In genomic region chr7:110122289-110122564, GRCm38 (mm10) we compare ENCODE assay signal across 8 mouse cellular contexts. TPM values are rescaled to one million over a fixed set of nuclear protein-coding genes. Genes with fewer than 3 reads are reported as not detected.
DNase-seq lines count a peak whose midpoint lies in the region; ATAC-seq and TF ChIP-seq lines count a peak whose summit lies in the region.

No protein-coding gene starts in this region.

- peak overlapping the region; percentile 98 for H3K9ac ChIP-seq in heart, embryonic 12.5 days

- no peak for ATAC-seq in heart, embryonic 12.5 days (ENCODE audit: insufficient number of reproducible peaks, low FRiP score)

- no peaks in the 10 kb centered on the region for H3K27me3 ChIP-seq in heart, embryonic 12.5 days (replicated peaks)
- no peaks in the 10 kb centered on the region for H3K27me3 ChIP-seq in spleen, adult 2 months (ENCODE audit: control insufficient read depth, insufficient read depth, low read length)

- peaks cover 29% of the 10 kb centered on the region for H3K4me1 ChIP-seq in heart, embryonic 12.5 days (replicated peaks)
- H3K4me1 ChIP-seq in spleen, adult 2 months (ENCODE audit: control insufficient read depth, insufficient read depth, insufficient read length) = peaks cover 3% of the 10 kb centered on the region
- peaks cover 7% of the 10 kb centered on the region; the same call in 1 of the 2 replicates for H3K4me1 ChIP-seq in olfactory bulb, adult 2 months (ENCODE audit: control insufficient read depth, insufficient read depth, low read length)

- H3K4me2 ChIP-seq in heart, embryonic 12.5 days = peak overlapping the region; percentile 76

- intact Hi-C loops in left cerebral cortex, postnatal 14 days (cut with DNase I) = no loop called here

- no peak for TF ChIP-seq POLR2A in spleen, adult 2 months (IDR thresholded peaks at IDR 0.05; ENCODE audit: low read depth, low read length)
- TF ChIP-seq POLR2A in olfactory bulb, adult 2 months (IDR thresholded peaks at IDR 0.05; ENCODE audit: insufficient read depth, low read depth, low read length) = no peak

- no peak for DNase-seq in heart, adult 18-20 months
- no peak for DNase-seq in spleen, adult 2 months (ENCODE audit: low read depth in 1 of 2, low spot score in 2 of 2)
- DNase-seq in spleen, adult 12 weeks (ENCODE audit: low spot score) = no peak
- DNase-seq in left cerebral cortex, postnatal 14 days (ENCODE audit: low spot score in 2 of 2) = peak; percentile 56 to 62
- no peak for DNase-seq in adrenal gland, postnatal 4 days (ENCODE audit: low spot score in 2 of 2)
- no peak for DNase-seq in gastrocnemius, postnatal 10 days

- 0% methylated on average over 27 of the region's 27 CpGs for WGBS in heart, embryonic 12.5 days
- WGBS in spleen, adult 2 months = 0% methylated on average over 26 of the region's 27 CpGs
- WGBS in olfactory bulb, adult 2 months = under 1% methylated on average over 27 of the region's 27 CpGs

- peak overlapping the region; percentile 97 for H3K27ac ChIP-seq in heart, embryonic 12.5 days (ENCODE audit: poor library complexity, severe bottlenecking)
- peak overlapping the region; percentile 84 for H3K27ac ChIP-seq in spleen, adult 2 months (ENCODE audit: insufficient read depth, low read length)
- H3K27ac ChIP-seq in olfactory bulb, adult 2 months (ENCODE audit: insufficient read depth, low read depth, low read length) = peak overlapping the region; percentile 61

- H3K9me3 ChIP-seq in heart, embryonic 12.5 days (replicated peaks) = no peaks in the 10 kb centered on the region

- no peak for TF ChIP-seq CTCF in spleen, adult 2 months (IDR thresholded peaks at IDR 0.05; ENCODE audit: extremely low read depth, insufficient read depth, insufficient read length, insufficient replicate concordance)
- TF ChIP-seq CTCF in olfactory bulb, adult 2 months (IDR thresholded peaks at IDR 0.05; ENCODE audit: insufficient read depth, low read depth, low read length) = no peak

- H3K36me3 ChIP-seq in heart, embryonic 12.5 days = peaks cover 10% of the 10 kb centered on the region
- H3K36me3 ChIP-seq in spleen, adult 2 months (ENCODE audit: control insufficient read depth, insufficient read depth, low read length) = no peaks in the 10 kb centered on the region

- H3K4me3 ChIP-seq in heart, embryonic 12.5 days = peak overlapping the region; percentile 93
- H3K4me3 ChIP-seq in spleen, adult 2 months (ENCODE audit: extremely low read depth, insufficient read depth, insufficient read length) = peak overlapping the region; percentile 99
- peak overlapping the region; percentile 83 for H3K4me3 ChIP-seq in olfactory bulb, adult 2 months (ENCODE audit: insufficient read depth, low read depth, low read length)

RNA-seq across cellular contexts. Expression of gene Wee1, which starts 0.4 kb away (rescaled TPM):
- polyA plus RNA-seq in heart, embryonic 12.5 days (2016; fragmentation: Nextera tagmentation; extraction: Ambion mirVana) = 38.1 and 38.6 TPM in 2 replicates
- total RNA-seq in heart, adult 18-20 months (2021) = 10 to 100 TPM in 1 of 2 experiments, 1 to 10 TPM in 1; 9.2 to 11.3 TPM
- polyA plus RNA-seq in spleen, adult 2 months (2012; rRNA removed) = 3.9 and 5.8 TPM in 2 replicates
- total RNA-seq in left cerebral cortex, postnatal 14 days (2021) = 10 to 100 TPM; 15.8 to 19.5 TPM
- polyA plus RNA-seq in olfactory bulb, adult 2 months (2012; ENCODE audit: insufficient read depth, insufficient read length, low replicate concordance, missing spikeins) = not detected in 2 replicates
- total RNA-seq in adrenal gland, postnatal 4 days (2021) = 10 to 100 TPM; 23.5 to 23.6 TPM
- 1 to 10 TPM; 7.7 to 8.6 TPM for total RNA-seq in gastrocnemius, postnatal 10 days (2021)

Comparison
In these comparisons a context has a peak if more than half of its experiments do, and no peak if none do; other contexts are left out.
1. DNase-seq: peak in left cerebral cortex, postnatal 14 days (2 of 2); none in heart, adult 18-20 months (0 of 2), spleen, adult 2 months (0 of 2), spleen, adult 12 weeks (single experiment), adrenal gland, postnatal 4 days (0 of 2) and gastrocnemius, postnatal 10 days (single experiment).
2. Peak in every context shown above with its lines, with median percentiles within 50 percentile points of each other: H3K27ac ChIP-seq and H3K4me3 ChIP-seq.